Mouse (Mus musculus) splenic B cell, adult 2 months (primary cell): ENCODE data around the gene Errfi1.
"Not testable (repeated sequence)": the region's sequence is repeated elsewhere in the genome, so short reads cannot be mapped to it uniquely, and the experiment has no call there.

Experiments used
- DNase-seq: peaks from one replicate; pipeline ENCODE4 v3.0.0-alpha.2; 2011; ENCODE audit warnings: low read depth, low spot score
- H3K27me3 ChIP-seq: 2 replicates; pipeline ENCODE4 v1.6.1; 2012; ENCODE audit warnings: mild to moderate bottlenecking, low read length, moderate library complexity, mixed read lengths; ENCODE audit not compliant: control insufficient read depth, poor library complexity, insufficient read depth, severe bottlenecking
- H3K36me3 ChIP-seq: 2 replicates; pipeline ENCODE4 v1.6.1; 2012; ENCODE audit warnings: mild to moderate bottlenecking, low read length, moderate library complexity, mixed read lengths; ENCODE audit not compliant: control insufficient read depth, poor library complexity, insufficient read depth, severe bottlenecking

Errfi1 gene

DNA sequence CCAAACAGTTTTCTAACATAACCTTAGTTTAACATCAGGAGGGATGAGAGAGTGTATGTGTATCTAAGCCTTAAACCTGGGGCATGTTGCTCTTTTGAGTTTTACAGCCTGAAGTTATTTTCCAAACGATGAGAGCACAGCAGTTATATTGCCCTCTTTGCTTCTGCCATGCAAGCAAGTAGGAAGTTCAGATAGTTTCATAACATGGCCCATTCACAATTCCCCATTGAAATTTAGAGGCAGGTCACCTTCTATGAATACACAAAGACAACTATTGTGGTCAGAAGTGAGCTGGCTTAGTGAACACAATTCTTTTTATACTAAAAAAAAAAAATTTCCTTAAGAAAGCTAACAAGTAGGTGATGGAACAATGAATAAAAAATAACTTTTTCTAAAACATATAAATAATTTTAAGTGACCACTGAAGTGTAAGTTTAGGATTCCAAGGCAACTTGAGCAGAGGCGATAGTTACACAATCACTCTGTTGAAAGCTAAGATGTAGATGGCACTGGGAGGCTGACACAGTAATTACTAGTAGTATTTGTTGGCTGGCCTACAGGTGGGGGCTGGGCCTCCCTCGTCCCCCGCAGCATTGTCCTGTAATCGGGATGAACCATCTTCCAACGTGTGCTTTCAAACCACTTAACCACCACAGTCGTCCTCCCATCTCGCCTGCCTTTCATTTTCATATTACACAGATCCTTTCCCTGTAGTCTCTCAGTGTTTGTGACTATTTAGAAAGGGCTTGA is 9.1 kb downstream of the Errfi1 start:
- Histone ChIP-seq H3K27me3 (no peaks in the 10 kb centered on the region), H3K36me3 (no peaks in the 10 kb centered on the region; the same call in 1 of the 2 replicates)
- DNase-seq, result no peak

DNA sequence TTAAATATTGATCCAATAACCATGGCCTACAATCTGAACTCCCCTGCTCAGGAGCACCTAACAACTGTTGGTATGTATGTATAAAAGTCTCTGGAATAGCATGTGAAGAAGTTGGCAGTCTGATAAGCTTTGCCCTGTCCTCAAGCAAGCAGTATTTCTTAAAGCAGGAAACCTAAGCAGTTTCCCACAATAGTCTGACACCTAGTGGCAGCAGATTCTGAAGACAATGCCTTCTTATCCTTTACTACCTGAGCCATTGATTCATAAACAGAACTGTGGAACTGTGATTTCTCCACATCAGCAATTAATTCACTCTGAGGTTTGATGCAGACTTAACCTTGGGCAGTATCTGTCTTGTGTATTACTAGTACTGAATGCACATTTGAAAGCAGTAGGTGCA is 11.7 kb downstream of the Errfi1 start:
- DNase-seq, result peak; percentile 38
- H3K36me3 ChIP-seq, result no peaks in the 10 kb centered on the region; the same call in 1 of the 2 replicates
- H3K27me3 ChIP-seq, result no peaks in the 10 kb centered on the region

DNA sequence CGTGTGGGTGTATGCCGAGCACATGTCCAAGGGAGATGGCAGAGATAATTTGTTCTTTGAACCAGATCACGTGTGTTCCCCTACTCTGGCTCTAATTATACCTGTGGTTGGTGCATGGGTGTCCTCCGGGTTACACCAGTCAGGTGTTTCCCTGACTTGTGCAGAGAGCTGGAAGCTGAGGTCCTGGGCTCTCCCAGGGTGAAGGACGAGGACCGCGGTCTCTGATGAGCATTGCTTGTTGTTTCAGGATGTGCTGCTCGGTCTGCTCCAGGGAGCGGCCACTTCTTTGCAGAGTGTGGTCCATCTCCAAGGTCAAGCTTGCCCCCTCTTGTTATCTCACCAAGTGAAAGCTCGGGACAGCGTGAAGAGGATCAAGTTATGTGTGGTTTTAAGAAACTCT is 12.3 kb downstream of the Errfi1 start:
- no peak for DNase-seq
- H3K36me3 ChIP-seq, result no peaks in the 10 kb centered on the region; the same call in 1 of the 2 replicates
- H3K27me3 ChIP-seq, result no peaks in the 10 kb centered on the region

DNA sequence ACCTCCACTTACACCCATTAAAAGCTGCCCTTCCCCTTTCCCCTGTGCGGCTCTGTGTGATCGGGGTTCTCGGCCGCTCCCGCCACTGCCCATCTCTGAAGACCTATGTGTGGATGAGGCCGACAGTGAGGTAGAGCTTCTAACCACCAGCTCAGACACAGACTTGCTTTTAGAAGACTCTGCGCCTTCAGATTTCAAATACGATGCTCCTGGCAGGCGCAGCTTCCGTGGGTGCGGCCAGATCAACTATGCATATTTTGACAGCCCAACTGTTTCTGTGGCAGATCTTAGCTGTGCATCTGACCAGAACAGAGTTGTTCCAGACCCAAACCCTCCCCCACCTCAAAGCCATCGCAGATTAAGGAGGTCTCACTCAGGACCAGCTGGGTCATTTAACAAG is 12.8 kb downstream of the Errfi1 start:
- DNase-seq, result no peak
- Histone ChIP-seq H3K27me3 (no peaks in the 10 kb centered on the region), H3K36me3 (no peaks in the 10 kb centered on the region; the same call in 1 of the 2 replicates)

DNA sequence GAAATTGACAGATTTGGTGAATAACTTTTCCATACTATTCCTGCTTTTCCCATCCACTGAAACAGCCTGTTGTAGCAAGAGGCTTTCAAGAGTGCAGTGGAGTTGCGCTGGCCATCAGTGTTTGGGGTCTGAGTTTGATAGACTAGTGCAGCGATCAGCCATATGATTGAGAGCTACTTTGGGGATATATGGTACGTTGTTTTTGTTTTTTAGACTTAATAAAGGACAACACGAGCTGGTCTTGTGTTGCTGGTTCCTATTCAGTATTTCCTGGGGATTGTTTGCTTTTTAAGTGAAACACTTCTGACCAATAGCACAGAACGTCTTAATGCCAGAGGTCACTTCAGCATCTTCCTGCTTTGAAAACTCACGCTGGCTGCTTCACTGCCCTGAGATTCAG is 14.4 kb downstream of the Errfi1 start:
- DNase-seq, result no peak
- H3K27me3 ChIP-seq, result no peaks in the 10 kb centered on the region
- H3K36me3 ChIP-seq, result no peaks in the 10 kb centered on the region; the same call in 1 of the 2 replicates

DNA sequence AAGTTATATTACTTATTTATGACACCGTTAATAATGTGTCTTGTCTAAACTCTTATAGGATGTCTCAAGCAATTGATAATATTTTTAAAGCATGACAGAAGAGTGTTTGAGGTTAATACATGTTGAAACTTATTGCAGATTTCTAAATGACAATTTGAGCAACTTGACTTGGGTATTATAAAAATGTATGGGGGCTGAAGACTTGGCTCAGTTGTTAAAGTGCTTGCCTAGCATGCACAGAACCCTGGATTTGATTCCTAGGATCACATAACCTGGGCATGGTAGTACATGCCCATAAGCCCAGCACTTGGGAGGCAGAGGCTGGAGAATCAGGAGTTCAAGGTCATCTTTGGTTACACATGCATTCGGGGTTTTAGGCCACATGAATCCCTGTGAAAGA is 15.1 kb downstream of the Errfi1 start:
- Histone ChIP-seq H3K36me3 (no peaks in the 10 kb centered on the region; the same call in 1 of the 2 replicates), H3K27me3 (no peaks in the 10 kb centered on the region)
- DNase-seq, result no peak

DNA sequence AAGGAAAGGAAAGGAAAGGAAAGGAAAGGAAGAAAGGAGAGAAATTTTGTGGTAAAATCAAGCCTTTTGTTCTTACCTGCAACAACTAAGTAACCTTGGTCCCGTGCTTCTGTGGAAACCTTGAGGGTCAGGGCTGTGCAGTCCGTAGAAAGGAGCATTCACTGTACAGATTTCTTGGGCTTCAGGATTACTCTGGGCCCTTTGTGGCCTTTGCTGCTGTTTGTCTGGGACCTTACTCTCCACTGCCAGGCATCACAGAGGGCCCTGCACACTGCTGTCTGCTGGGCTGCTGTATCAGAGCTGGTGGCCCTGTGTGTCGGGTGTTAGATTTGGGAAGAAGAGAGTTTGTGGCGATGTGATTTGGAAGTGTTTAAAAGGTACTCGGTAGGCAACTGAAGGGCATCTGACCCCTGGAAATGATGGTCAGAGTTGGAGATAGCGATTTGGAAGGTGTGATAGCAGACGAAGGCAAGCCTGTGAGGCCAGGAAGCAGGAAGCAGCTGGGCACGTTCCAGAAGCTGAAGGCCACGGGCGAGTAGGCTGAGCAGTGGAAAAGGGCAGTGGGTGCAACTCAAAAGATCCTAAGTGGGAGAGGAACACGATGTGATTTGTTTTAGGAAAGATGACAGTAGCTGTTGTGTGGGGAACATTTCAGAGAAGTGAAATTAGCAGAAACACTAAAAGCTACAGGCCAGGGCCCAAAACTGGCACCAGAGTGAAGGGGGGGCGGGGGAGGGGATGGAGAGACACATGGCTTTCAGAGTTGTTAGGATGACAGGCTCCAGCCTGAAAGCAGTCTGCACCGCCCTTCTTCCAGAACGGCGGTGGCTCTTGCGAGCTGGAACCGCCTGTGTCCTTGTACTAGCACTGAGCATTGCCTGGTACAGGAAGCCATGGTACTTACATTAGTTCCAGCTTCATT is 15.8 kb downstream of the Errfi1 start:
- DNase-seq, result no peak
- H3K36me3 ChIP-seq, result no peaks in the 10 kb centered on the region; the same call in 1 of the 2 replicates
- no peaks in the 10 kb centered on the region for H3K27me3 ChIP-seq

DNA sequence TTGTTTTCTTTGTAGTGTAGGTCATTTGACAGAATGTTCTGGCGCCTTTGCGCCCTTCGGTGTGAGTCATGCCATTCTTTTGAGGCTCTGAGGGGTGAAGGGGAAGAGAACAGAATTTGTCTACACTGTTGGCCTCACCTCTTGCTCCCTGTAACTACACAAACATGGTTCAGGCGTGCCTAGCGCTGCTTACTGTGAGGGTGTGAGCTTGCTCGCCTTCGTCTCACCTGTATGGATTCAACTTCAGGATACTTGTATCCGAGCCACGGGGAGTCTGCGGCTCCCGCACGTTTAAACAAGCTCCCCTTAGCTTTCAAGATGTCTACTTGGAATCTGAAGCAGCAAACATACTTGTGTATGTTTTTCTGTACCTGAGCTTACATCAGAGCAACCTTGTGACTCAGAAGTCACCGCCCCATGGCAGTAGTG is 17.3 kb downstream of the Errfi1 start:
- DNase-seq, result no peak
- H3K36me3 ChIP-seq, result no peaks in the 10 kb centered on the region; the same call in 1 of the 2 replicates
- no peaks in the 10 kb centered on the region for H3K27me3 ChIP-seq

DNA sequence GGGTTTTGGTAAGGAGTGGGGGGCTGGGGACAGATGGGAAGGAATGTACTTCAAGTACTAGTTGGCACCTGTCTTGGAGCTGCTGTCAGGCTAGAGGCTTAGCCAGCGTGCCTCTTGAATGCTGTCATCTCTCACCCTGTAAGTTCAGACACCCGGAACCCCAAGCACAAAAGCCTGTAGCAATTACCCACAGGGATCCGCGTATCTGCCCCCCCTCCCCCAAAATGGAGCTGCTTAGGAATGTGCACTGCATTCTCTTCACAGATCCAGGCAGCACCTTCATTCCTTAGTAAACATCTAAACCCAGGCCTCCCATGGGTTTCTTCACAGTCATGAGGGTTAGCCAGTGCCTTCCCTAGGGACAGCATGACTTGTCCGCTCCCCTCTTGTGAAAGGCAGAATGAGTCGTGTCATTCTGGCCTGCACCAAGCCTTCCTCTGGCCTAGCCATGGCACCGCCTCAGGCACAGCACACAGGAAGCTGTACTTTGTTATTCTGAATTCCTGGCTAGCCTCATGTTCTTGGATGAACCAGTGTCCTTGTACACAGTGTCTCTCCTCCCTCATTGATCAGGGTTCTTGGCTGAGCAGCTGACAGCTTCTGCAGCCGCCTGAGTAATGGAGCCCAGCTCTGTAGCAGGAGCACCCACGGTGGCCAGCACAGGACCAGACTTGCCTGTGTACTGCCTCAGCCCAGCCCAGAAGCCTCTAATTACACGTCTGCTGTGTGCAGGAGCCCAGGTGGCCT is 17.8 kb downstream of the Errfi1 start:
- DNase-seq, result no peak
- Histone ChIP-seq H3K27me3 (no peaks in the 10 kb centered on the region), H3K36me3 (no peaks in the 10 kb centered on the region; the same call in 1 of the 2 replicates)

DNA sequence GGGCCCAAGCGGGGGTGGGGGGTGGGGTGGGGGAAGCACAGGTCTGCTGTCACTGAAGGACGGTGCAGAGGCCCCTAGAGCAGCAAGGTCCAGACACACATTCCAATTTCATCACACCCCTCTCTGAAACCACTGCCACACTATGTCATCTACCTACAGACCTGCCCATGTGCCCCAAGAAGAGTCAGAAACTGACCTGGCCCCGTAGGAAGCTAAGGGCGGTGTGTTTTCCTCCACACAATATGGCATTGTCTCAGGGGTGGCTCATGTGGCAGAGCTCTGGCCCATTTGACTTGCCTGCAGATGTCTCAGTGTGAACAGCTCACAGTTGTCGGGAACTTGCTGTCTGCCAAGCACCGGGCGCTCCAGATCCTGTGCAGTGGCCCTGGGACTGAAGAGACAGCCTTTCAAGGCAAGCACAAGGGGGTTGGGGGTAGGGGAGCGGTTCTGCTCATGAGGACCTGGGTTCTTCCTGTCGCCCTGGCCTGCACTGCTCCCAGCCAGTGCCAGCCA is 18.5 kb downstream of the Errfi1 start:
- Histone ChIP-seq H3K36me3 (no peaks in the 10 kb centered on the region; the same call in 1 of the 2 replicates), H3K27me3 (no peaks in the 10 kb centered on the region)
- DNase-seq, result no peak

DNA sequence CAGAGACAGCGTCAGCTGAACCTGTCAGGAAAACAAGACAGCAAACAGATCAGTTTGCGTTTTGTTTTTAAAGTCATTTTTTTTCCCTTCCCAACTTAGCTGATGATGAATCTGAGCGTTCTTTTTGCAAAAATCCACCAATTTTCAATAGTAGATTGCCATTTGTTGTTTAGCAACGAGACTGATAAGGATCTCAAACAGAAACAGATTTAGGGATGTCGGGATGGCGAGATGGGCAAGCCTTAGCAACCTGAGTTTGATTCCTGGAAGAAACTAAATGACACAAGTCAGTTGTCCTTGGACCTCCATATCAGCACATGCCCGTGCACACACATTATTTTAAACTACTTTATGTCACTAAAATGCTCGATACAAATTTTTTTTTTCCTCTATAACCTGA is 19.0 kb downstream of the Errfi1 start:
- Histone ChIP-seq H3K27me3 (no peaks in the 10 kb centered on the region), H3K36me3 (no peaks in the 10 kb centered on the region)
- DNase-seq, result no peak

DNA sequence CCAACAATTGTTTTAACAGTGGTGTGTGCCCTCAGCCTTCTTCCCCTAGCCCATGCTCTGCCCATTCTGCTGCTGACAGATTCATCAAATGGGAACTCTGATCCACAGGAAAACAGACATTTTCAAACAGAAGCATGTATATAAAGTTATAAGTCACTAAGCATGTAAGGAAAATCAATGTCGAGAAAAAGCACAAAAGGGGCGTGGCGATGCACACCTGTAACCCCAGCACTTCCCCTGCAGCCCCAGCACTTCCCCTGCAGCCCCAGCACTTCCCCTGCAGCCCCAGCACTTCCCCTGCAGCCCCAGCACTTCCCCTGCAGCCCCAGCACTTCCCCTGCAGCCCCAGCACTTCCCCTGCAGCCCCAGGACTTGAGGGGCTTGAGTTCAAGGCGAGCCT is 20.7 kb downstream of the Errfi1 start:
- not testable (repeated sequence) for H3K27me3 ChIP-seq, H3K36me3 ChIP-seq
- peak; percentile 59 for DNase-seq

DNA sequence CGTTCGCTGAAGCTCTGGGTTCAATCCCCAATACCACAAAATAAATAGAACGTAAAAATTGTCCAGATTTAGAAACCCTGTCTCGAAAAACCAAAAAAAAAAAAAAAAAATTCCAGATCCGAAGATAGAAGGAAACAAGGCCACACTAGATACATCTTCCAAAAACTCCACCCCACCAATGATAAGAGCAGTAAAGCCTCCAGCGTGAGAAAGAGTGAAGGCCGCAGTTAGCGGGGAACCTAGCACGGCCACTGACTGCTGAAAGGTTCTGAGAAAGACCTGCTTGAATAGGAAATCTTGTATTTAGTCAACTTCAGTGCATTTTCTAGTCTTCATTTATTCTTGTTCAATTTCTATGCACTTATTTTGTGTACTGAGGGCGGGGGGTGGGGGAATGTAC is 21.7 kb downstream of the Errfi1 start:
- H3K27me3 ChIP-seq, result no peaks in the 10 kb centered on the region
- no peaks in the 10 kb centered on the region for H3K36me3 ChIP-seq
- DNase-seq, result no peak

DNA sequence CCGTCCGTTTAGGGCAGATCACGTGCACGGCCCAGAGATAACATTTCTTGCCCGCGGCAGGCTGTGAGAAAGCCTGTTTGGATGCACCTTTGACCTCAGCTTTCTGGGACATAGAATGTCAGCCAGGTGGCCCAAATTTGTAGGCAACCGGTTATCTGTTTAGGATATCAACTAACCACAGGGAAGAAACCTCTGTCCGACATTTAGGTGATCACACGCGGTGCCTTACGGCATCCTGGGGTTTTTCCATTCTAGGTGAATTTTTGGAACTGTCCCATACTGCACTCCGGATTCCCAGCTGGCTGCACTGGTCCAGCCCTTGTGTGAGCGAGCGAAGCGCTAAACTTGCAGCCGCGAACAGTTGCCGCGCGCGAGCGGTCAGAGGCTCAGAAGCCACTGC is 25.9 kb downstream of the Errfi1 start:
- H3K36me3 ChIP-seq, result no peaks in the 10 kb centered on the region
- no peak for DNase-seq

More for the DNA sequence above, 25.9 kb downstream of the Errfi1 start:
- H3K27me3 ChIP-seq, result no peaks in the 10 kb centered on the region
